Mouse (Mus musculus): ENCODE measurements around the gene Tmem120b. TPM values are rescaled to one million over a fixed set of nuclear protein-coding genes. Genes with fewer than 3 reads are reported as not detected.

Tmem120b gene
- polyA plus RNA-seq, 1 experiment: 38.8 TPM

DNA sequence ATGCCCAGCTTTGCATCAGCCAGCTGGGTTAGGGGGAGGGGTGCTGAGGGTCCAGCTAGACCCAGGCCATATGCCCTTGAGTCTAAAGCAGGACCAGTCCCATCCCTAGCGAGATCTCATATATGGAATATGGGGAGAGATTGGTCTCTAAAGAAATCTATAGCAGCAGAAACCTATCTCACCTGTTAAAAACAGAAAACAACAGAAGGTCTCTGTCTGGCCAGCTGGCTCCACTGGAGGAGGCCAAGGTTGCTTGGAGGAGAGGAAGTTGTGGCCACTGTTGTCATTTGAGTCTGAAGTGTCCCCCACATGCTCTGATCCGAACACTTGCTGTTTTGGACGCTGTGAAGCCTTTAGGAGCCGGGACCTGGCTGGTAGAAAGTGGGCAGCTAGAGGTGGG, 20.6 kb downstream of the Tmem120b start:
- Histone ChIP-seq H3K4me1 (ENCODE audit: control insufficient read depth, insufficient read depth, low read length) (peaks cover 7% of the 10 kb centered on the region), H3K4me3 (replicated peaks; ENCODE audit: control insufficient read depth, low read depth, low read length) (no peak overlapping the region), H3K27ac (ENCODE audit: control insufficient read depth, insufficient read depth, low read depth, low read length, poor library complexity) (no peak overlapping the region)
- no peak for TF ChIP-seq CTCF (IDR thresholded peaks at IDR 0.05; ENCODE audit: control insufficient read depth, insufficient read depth, low read length)
- TF ChIP-seq POLR2A (IDR thresholded peaks at IDR 0.05; ENCODE audit: borderline replicate concordance, control insufficient read depth, low read depth, low read length): no peak
- WGBS: 88% methylated on average over 4 of the region's 4 CpGs

DNA sequence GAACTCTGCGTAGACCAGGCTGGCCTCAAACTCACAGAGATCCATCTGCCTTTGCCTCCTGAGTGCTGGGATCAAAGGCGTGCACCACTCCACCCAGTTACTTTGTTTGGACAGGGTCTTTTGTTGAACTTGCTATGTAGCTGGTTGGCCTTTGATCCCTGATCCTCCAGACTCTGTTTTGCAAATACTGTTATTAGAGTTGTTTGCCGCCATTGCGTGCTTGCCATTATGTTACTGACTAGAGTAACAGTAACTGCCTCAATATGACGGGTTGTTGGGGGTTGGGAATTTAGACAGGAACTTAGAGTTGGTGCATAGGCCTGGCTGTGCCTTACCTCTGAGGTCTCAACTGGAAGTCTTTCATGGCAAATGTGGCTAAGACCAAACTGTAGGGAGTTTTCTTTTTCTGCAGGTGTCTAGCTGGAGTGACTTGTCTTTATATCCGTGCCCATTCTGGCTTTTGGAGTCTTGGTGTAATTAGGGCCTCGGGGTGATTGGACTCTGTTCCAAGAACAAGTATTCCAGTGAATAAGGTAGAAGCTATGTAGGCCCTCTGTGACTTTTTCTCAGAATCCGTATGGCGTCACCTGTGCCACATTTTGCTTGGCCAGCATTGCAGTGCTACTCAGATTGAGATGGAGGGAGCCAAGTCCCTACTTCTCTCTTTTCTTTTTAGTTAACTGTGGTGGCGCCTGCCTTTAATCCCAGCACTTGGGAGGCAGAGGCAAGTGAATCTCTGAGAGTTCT, 22.5 kb downstream of the Tmem120b start:
- H3K4me3 ChIP-seq (replicated peaks; ENCODE audit: control insufficient read depth, low read depth, low read length): no peak overlapping the region
- no peak for TF ChIP-seq CTCF (IDR thresholded peaks at IDR 0.05; ENCODE audit: control insufficient read depth, insufficient read depth, low read length)
- no peak for TF ChIP-seq POLR2A (IDR thresholded peaks at IDR 0.05; ENCODE audit: borderline replicate concordance, control insufficient read depth, low read depth, low read length)
- peaks cover 9% of the 10 kb centered on the region for H3K4me1 ChIP-seq (ENCODE audit: control insufficient read depth, insufficient read depth, low read length)
- H3K27ac ChIP-seq (ENCODE audit: control insufficient read depth, insufficient read depth, low read depth, low read length, poor library complexity): peak overlapping the region; percentile 4; the same call in 1 of the 2 replicates
- WGBS: 91% methylated on average over 10 of the region's 10 CpGs

DNA sequence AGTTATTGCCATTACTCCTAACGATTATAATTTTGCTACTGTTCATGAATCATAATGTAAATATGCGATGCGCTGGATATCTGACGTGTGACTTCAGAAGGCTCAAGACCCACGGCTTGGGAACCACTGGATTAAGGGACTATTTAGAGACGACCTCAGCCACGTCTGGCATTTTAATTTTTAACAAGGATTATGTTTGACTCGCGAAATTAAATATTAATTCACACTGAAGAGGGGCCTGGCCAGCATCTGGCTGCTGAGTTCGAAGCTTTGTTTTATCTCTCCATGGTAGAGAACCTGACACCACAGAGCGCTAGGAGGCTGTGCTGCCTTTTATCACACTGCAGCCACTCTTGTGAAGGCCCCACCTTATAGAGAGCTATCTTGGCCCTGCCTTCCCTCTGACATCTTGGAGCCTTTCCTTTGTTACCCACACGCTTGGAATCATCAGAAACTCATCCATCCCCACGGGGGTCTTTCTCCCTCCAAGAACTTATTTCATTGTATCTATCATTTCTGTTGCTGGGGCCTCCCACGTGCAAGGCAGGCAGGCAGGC, 24.9 kb downstream of the Tmem120b start:
- Histone ChIP-seq H3K4me3 (replicated peaks; ENCODE audit: control insufficient read depth, low read depth, low read length) (no peak overlapping the region), H3K27ac (ENCODE audit: control insufficient read depth, insufficient read depth, low read depth, low read length, poor library complexity) (peak overlapping the region; percentile 95), H3K4me1 (ENCODE audit: control insufficient read depth, insufficient read depth, low read length) (peaks cover 9% of the 10 kb centered on the region)
- no peak for TF ChIP-seq CTCF (IDR thresholded peaks at IDR 0.05; ENCODE audit: control insufficient read depth, insufficient read depth, low read length)
- 0 out of 2 replicates have a peak, but pooled peaks have one; percentile 6 for TF ChIP-seq POLR2A (IDR thresholded peaks at IDR 0.05; ENCODE audit: borderline replicate concordance, control insufficient read depth, low read depth, low read length)
- WGBS: 68% methylated on average over 14 of the region's 14 CpGs

DNA sequence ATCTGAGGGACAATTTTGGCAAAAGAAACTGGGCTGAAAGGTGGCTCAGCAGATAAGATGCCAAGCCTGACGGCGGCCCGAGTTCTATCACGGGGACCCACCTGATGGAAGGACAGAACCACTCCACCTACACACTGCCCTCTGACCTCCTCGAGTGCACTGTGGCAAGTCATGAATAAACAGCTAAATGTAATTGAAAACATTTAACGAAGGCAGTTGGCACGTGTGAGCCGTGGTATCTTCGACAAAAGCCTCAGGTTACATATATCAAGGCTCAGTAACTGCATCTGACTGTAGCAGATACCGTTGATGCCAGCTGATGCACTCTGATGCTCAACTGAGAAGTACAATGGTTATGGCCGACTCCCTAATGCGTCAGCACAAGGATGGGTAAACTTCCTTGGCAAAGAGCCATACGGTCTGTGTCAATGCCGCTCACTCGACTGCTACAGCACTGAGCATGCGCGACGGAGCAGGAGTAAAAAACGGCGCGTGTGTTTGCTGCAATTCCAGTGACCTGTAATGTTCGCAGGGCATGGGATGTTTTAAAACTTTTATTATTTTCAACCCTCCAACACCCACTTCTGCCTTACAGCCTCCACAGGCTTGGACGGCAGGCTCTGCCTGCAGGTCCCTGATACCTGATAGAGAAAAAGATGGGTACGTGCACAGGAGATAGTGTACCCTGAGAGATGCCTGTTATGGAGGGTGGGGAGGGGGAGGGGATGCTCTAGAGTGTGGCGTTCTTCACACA, 26.2 kb downstream of the Tmem120b start:
- TF ChIP-seq CTCF (IDR thresholded peaks at IDR 0.05; ENCODE audit: control insufficient read depth, insufficient read depth, low read length) (no peak), POLR2A (IDR thresholded peaks at IDR 0.05; ENCODE audit: borderline replicate concordance, control insufficient read depth, low read depth, low read length) (no peak)
- H3K4me1 ChIP-seq (ENCODE audit: control insufficient read depth, insufficient read depth, low read length): peaks cover 9% of the 10 kb centered on the region
- 64% methylated on average over 25 of the region's 25 CpGs for WGBS
- H3K4me3 ChIP-seq (replicated peaks; ENCODE audit: control insufficient read depth, low read depth, low read length): peak overlapping the region; percentile 15
- H3K27ac ChIP-seq (ENCODE audit: control insufficient read depth, insufficient read depth, low read depth, low read length, poor library complexity): peak overlapping the region; percentile 95

DNA sequence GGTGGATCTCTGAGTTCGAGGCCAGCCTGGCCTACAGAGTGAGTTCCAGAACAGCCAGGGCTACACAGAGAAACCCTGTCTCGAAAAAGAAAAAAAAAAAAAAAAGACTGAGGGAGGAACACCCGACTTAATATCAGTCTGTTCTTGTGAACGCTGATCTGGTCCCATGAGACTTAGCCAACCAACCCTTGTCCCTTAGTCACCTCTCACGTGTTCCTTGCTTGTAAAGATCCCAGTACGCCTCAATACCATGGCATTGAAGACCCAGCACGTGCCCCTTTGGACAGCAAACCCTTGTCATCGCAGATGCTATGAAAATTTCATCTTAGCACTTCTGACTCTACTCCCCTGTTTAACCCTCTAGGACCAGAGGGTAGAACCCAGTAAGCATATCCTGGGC, 28.1 kb downstream of the Tmem120b start:
- 84% methylated on average over 8 of the region's 8 CpGs for WGBS
- H3K4me3 ChIP-seq (replicated peaks; ENCODE audit: control insufficient read depth, low read depth, low read length): no peak overlapping the region
- H3K27ac ChIP-seq (ENCODE audit: control insufficient read depth, insufficient read depth, low read depth, low read length, poor library complexity): no peak overlapping the region
- TF ChIP-seq POLR2A (IDR thresholded peaks at IDR 0.05; ENCODE audit: borderline replicate concordance, control insufficient read depth, low read depth, low read length): no peak
- TF ChIP-seq CTCF (IDR thresholded peaks at IDR 0.05; ENCODE audit: control insufficient read depth, insufficient read depth, low read length): no peak
- H3K4me1 ChIP-seq (ENCODE audit: control insufficient read depth, insufficient read depth, low read length): peaks cover 8% of the 10 kb centered on the region

DNA sequence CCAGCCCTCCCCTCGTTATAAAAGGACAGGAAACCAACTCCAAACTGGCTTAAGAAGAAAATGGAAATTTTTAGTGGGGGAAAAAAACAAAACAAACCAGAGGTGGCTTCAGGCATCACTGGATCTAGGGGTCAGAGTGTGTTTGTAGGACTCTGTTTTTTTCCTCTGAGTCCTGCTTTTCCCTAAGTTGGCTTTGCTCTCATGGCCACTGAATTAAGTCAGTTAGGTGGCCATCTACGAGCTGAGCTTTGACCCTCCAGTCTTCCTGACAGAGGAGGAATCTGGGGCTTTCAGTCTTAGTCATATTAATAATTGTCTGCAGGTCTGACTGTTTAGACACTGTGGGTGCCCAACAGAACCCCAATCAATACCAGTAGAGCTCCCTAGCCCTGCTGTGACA, 30.3 kb downstream of the Tmem120b start:
- 76% methylated on average over 2 of the region's 2 CpGs for WGBS

DNA sequence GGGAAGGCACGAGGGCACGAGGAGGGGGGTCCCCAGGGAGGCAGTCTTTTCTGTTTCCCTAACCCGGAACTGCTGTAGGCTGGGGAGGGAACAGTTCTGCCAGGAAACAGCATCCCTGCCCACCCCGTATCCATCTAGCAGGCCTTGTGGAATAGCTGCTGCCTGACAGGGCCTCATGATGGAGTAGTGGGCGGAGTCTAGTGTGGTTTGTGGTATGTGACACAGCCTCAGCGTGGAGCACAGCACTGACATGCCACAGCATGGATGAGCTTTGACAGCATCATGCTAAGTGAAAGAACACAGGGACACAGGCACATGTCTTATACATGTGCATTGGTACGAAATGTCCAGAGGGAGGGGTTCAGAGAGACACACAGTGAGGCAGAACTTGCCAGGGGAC, 34.2 kb downstream of the Tmem120b start:
- 58% methylated on average over 7 of the region's 7 CpGs for WGBS
- H3K4me3 ChIP-seq (replicated peaks; ENCODE audit: control insufficient read depth, low read depth, low read length): no peak overlapping the region

More for the DNA sequence above, 30.3 kb downstream of the Tmem120b start:
- Histone ChIP-seq H3K4me3 (replicated peaks; ENCODE audit: control insufficient read depth, low read depth, low read length) (no peak overlapping the region), H3K4me1 (ENCODE audit: control insufficient read depth, insufficient read depth, low read length) (peaks cover 2% of the 10 kb centered on the region; the same call in 1 of the 2 replicates), H3K27ac (ENCODE audit: control insufficient read depth, insufficient read depth, low read depth, low read length, poor library complexity) (no peak overlapping the region)
- TF ChIP-seq POLR2A (IDR thresholded peaks at IDR 0.05; ENCODE audit: borderline replicate concordance, control insufficient read depth, low read depth, low read length): no peak

DNA sequence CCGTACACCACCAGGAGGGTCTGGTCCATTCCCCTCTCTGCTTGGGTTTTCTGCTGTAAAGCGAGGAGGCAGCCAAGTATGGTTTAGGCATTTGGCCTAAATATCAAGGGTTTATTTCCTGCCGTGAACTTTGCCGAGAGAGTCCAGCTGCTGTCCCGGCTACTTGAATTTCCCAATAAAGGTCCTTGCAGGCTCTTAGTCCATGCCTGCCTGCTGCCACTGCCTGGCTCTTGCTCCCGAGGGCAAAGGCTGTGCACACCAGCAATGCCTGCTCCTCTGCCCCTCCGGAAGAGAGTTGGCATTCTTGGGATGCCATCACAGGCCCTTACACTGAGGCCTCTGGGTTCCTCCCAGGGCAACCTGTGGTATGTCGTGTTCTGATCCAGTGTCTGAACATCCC, 35.3 kb downstream of the Tmem120b start:
- no peak overlapping the region for H3K27ac ChIP-seq (ENCODE audit: control insufficient read depth, insufficient read depth, low read depth, low read length, poor library complexity)
- H3K4me1 ChIP-seq (ENCODE audit: control insufficient read depth, insufficient read depth, low read length): no peaks in the 10 kb centered on the region
- TF ChIP-seq CTCF (IDR thresholded peaks at IDR 0.05; ENCODE audit: control insufficient read depth, insufficient read depth, low read length): no peak
- TF ChIP-seq POLR2A (IDR thresholded peaks at IDR 0.05; ENCODE audit: borderline replicate concordance, control insufficient read depth, low read depth, low read length): no peak
- WGBS: 94% methylated on average over 8 of the region's 8 CpGs
- H3K4me3 ChIP-seq (replicated peaks; ENCODE audit: control insufficient read depth, low read depth, low read length): no peak overlapping the region

More for the DNA sequence above, 34.2 kb downstream of the Tmem120b start:
- Histone ChIP-seq H3K27ac (ENCODE audit: control insufficient read depth, insufficient read depth, low read depth, low read length, poor library complexity) (no peak overlapping the region), H3K4me1 (ENCODE audit: control insufficient read depth, insufficient read depth, low read length) (no peaks in the 10 kb centered on the region)
- no peak for TF ChIP-seq POLR2A (IDR thresholded peaks at IDR 0.05; ENCODE audit: borderline replicate concordance, control insufficient read depth, low read depth, low read length)
- no peak for TF ChIP-seq CTCF (IDR thresholded peaks at IDR 0.05; ENCODE audit: control insufficient read depth, insufficient read depth, low read length)
